Mouse (Mus musculus) hindbrain, embryonic 11.5 days (tissue): ENCODE data around the gene Cnpy3. TPM values are rescaled to one million over a fixed set of nuclear protein-coding genes. Genes with fewer than 3 reads are reported as not detected.
A peak's percentile ranks its signal among the peaks of the same experiment; 100 is the strongest.
"Not testable (repeated sequence)": the region's sequence is repeated elsewhere in the genome, so short reads cannot be mapped to it uniquely, and the experiment has no call there.

Source experiments
- ATAC-seq: fragments of 200-750 bp; cut with Nextera tagmentation; 2 replicates; pipeline ENCODE4 v1.8.0; 2017; ENCODE audit warnings: mild to moderate bottlenecking, moderate TSS enrichment, moderate library complexity; ENCODE audit not compliant: low FRiP score
- DNase-seq: peaks from one replicate; pipeline ENCODE4 v3.0.0-alpha.2; 2015; ENCODE audit warnings: low spot score
- H3K27ac ChIP-seq: fragments of 300-500 bp; sonication (generic); 2 replicates; pipeline ENCODE4 v1.5.1; 2014; ENCODE audit warnings: mild to moderate bottlenecking, low read depth, low read length
- H3K27me3 ChIP-seq: fragments of 300-500 bp; sonication (generic); 2 replicates; pipeline ENCODE4 v1.6.1; 2014; ENCODE audit warnings: mild to moderate bottlenecking, low read length, moderate library complexity, mixed read lengths; ENCODE audit not compliant: control insufficient read depth, insufficient read depth
- H3K36me3 ChIP-seq: fragments of 300-500 bp; sonication (generic); 2 replicates; pipeline ENCODE4 v1.6.1; 2014; ENCODE audit warnings: mild to moderate bottlenecking, low read length, moderate library complexity, mixed read lengths; ENCODE audit not compliant: control insufficient read depth, insufficient read depth
- H3K4me1 ChIP-seq: fragments of 300-500 bp; sonication (generic); replicated peaks from 2 replicates; pipeline ENCODE4 v1.6.1; 2014; ENCODE audit warnings: low read length, mixed read lengths; ENCODE audit not compliant: control insufficient read depth, insufficient read depth
- H3K4me2 ChIP-seq: fragments of 300-500 bp; sonication (generic); replicated peaks from 2 replicates; pipeline ENCODE4 v1.6.1; 2014; ENCODE audit warnings: mild to moderate bottlenecking, low read depth, low read length
- H3K4me3 ChIP-seq: fragments of 300-500 bp; sonication (generic); 2 replicates; pipeline ENCODE4 v1.5.1; 2014; ENCODE audit warnings: low read depth, low read length
- H3K9ac ChIP-seq: fragments of 300-500 bp; sonication (generic); 2 replicates; pipeline ENCODE4 v1.6.1; 2014; ENCODE audit warnings: low read depth, low read length
- H3K9me3 ChIP-seq: fragments of 300-500 bp; sonication (generic); 2 replicates; pipeline ENCODE4 v1.6.1; 2016; ENCODE audit warnings: low read length; ENCODE audit not compliant: control insufficient read depth
- WGBS: fragments of 180-500 bp; shearing (Covaris S2); extraction: QIAGEN DNeasy Blood & Tissue Kit; methylation state at CpG from one replicate; pipeline ENCODE4 v1.1.7; 2014; 5-methylcytosine and 5-hydroxymethylcytosine counted together
- polyA plus RNA-seq: library from polyadenylated mRNA; unstranded; fragments of >200 nt; fragmentation: Nextera tagmentation; extraction: Ambion mirVana; gene quantifications from 2 replicates; pipeline ENCODE4 v1.2.1, GENCODE M21; 2014

The Cnpy3 gene
- polyA plus RNA-seq, 1 experiment from 2014 or later, result 53.4 TPM

DNA sequence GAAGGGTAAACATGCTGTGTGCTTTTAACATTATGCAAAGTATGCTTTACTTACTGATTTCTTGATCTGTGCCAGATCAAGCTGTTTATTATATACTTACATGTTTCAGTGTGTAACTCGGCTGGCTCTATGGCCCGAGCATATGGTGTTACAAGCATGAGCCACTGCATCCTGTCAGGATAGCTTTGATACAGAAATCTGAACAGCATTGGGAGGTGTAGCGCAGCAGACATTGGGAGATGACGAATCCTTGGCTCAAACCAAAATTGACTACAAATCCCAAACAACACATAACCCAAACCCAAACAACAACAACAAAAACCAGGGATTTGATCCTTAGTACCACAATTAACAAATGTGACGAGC is 20.0 kb upstream of the Cnpy3 start:
- no peaks in the 10 kb centered on the region for H3K27me3 ChIP-seq
- H3K4me3 ChIP-seq, result peak overlapping the region; percentile 71
- H3K27ac ChIP-seq, result peak overlapping the region; percentile 20; the same call in 1 of the 2 replicates
- DNase-seq, result no peak
- H3K4me2 ChIP-seq, result peak overlapping the region; percentile 67
- peak; percentile 38; the same call in 1 of the 2 replicates for ATAC-seq
- H3K9ac ChIP-seq, result peak overlapping the region; percentile 73
- 0 out of 2 replicates have a peak, but pooled peaks cover 3% of the 10 kb centered on the region for H3K4me1 ChIP-seq
- WGBS, result 14% methylated on average over 5 of the region's 5 CpGs
- H3K36me3 ChIP-seq, result 0 out of 2 replicates have a peak, but pooled peaks cover 2% of the 10 kb centered on the region
- H3K9me3 ChIP-seq, result no peaks in the 10 kb centered on the region

DNA sequence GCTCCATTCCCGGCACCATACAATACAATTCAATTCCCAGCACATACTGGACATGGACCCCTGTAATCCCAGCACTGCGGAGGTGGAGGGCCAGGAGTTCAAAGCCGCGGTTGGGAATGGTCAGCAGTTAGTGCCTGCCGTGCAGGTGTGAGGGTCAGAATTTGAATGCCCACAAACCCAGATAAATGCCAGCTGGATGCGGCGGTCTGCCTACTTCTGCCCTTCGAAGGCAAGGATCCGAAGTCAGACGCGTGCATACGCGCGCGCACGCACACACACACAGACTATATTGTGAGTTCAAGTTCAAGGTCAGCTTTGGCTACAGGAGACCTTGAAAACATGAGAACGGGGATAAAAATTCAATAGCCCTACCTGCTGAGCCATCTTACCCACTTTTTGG is 19.6 kb upstream of the Cnpy3 start:
- H3K27ac ChIP-seq, result no peak overlapping the region
- no peaks in the 10 kb centered on the region for H3K9me3 ChIP-seq
- H3K36me3 ChIP-seq, result 0 out of 2 replicates have a peak, but pooled peaks cover 2% of the 10 kb centered on the region
- H3K9ac ChIP-seq, result peak overlapping the region; percentile 73
- no peaks in the 10 kb centered on the region for H3K27me3 ChIP-seq
- DNase-seq (no peak), ATAC-seq (no peak)
- 0 out of 2 replicates have a peak, but pooled peaks cover 3% of the 10 kb centered on the region for H3K4me1 ChIP-seq
- H3K4me3 ChIP-seq, result peak overlapping the region; percentile 71
- WGBS, result 66% methylated on average over 17 of the region's 17 CpGs
- H3K4me2 ChIP-seq, result peak overlapping the region; percentile 67

DNA sequence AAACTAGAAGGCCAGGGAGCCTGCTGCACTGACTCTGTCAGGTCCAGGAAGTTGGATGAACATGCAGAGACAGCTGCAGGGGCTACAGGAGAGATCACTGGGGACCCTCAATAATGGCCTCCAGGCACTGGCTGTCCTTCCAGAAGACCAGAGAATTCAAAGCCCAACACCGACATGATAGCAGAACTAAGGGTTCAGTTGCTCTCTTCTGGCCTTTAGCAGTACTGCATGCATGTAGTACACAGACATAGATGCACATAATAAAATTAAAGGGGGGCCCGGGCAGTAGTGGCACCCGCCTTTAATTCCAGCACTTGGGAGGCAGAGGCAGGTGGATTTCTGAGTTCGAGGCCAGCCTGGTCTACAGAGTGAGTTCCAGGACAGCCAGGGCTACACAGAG is 19.0 kb upstream of the Cnpy3 start:
- Histone ChIP-seq H3K4me2 (no peak overlapping the region), H3K9me3 (no peaks in the 10 kb centered on the region), H3K27ac (no peak overlapping the region), H3K4me1 (0 out of 2 replicates have a peak, but pooled peaks cover 3% of the 10 kb centered on the region), H3K27me3 (no peaks in the 10 kb centered on the region), H3K9ac (no peak overlapping the region), H3K4me3 (no peak overlapping the region), H3K36me3 (0 out of 2 replicates have a peak, but pooled peaks cover 2% of the 10 kb centered on the region)
- no peak for DNase-seq
- ATAC-seq, result no peak
- 88% methylated on average over 4 of the region's 4 CpGs for WGBS

DNA sequence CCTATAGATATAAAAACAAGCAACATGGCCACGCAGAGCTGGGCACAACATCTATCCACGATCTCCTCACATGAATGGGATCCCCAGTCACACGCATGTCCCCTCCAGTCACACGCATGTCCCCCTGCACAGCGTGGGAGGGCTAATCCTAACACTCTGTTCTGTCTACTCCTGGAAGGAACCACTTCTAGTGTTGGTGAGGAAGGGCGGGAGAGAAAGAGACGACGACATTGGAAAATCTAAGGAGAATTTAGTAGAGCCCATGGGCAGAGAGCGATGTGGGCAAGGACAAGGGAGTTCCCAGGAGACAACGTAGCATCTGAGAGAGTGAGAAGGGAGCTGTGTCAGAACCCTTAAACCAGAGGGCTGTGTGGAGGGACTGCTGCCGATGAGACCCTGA is 18.5 kb upstream of the Cnpy3 start:
- H3K9me3 ChIP-seq, result no peaks in the 10 kb centered on the region
- H3K4me2 ChIP-seq, result no peak overlapping the region
- no peaks in the 10 kb centered on the region for H3K27me3 ChIP-seq
- H3K4me1 ChIP-seq, result 0 out of 2 replicates have a peak, but pooled peaks cover 3% of the 10 kb centered on the region
- DNase-seq, result no peak
- 89% methylated on average over 11 of the region's 11 CpGs for WGBS
- H3K4me3 ChIP-seq, result no peak overlapping the region
- no peak overlapping the region for H3K27ac ChIP-seq
- H3K36me3 ChIP-seq, result 0 out of 2 replicates have a peak, but pooled peaks cover 2% of the 10 kb centered on the region
- ATAC-seq, result no peak
- no peak overlapping the region for H3K9ac ChIP-seq

DNA sequence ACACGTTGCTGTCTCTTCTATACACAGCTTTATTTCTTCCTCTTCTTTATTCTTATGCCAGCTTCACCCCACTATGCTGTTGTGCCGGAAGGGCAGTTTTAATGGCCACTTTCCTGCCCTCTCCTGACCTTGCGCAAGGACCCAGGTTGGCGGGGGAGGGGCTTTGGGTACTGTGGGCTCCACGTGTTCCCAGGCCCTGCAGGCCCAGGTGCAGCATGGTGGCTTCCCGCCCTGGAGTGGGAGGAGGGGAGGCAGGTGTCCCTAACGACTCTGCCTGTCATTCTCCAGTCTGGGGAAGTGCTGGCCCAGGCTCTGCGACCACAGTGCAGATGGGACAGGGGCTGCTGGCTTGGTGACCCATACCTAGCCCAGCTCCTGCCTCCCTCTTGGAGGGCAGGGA is 15.9 kb upstream of the Cnpy3 start:
- Histone ChIP-seq H3K36me3 (no peaks in the 10 kb centered on the region), H3K9ac (no peak overlapping the region), H3K4me3 (no peak overlapping the region), H3K4me1 (no peaks in the 10 kb centered on the region), H3K4me2 (no peak overlapping the region), H3K9me3 (no peaks in the 10 kb centered on the region), H3K27me3 (no peaks in the 10 kb centered on the region), H3K27ac (no peak overlapping the region)
- ATAC-seq (no peak), DNase-seq (no peak)
- 57% methylated on average over 8 of the region's 8 CpGs for WGBS

DNA sequence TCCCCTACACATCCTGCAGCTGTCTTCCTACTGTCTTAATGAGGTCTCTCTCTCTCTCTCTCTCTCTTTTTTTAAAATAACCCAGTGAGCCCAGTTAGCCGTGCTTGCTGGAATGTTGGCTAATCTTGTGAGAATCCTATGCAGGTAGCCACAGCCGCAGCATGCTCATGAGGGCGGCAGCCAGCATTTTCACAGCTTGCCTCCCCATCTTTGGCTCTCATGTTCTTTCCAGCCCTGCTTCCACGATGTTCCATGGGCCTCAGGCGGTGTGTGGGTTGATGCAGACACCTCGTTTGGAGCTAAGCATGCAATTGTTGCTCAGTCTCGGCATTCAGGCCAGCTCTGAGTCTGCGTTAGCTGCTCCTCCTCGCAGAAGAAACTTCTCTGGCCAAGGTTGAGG is 12.9 kb upstream of the Cnpy3 start:
- not testable (repeated sequence) for H3K36me3 ChIP-seq, H3K9me3 ChIP-seq, ATAC-seq, H3K4me3 ChIP-seq, H3K4me2 ChIP-seq, H3K4me1 ChIP-seq, H3K27me3 ChIP-seq, H3K27ac ChIP-seq, H3K9ac ChIP-seq, DNase-seq
- WGBS, result 75% methylated on average over 8 of the region's 9 CpGs

DNA sequence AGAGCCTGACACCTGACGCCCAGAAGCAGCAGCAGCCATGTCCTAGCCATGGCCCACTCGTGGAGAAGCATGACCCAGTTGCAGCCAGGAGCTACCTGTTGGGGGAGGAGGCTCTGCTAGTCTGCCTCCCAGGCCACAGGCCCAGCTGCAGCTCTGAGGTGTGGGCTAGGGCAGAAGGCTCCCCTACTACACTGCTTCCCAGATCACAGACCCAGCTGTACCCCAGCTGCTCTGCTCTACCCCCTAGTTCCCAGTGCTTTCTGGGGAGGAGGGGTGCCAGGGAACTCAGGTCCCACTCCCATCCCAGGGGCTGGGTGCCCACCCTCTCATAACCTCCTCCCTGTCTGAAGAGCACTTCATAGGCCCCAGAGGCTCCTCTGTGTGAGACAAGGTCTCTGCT is 11.5 kb upstream of the Cnpy3 start, which contains the start of gene Ptcra:
Ptcra (minus strand) TSS at position 169 of the 400 bp plus-strand sequence.
- DNase-seq (no peak), ATAC-seq (no peak)
- no peak within 1 kb of the TSS for H3K9ac ChIP-seq
- no peak within 1 kb of the TSS for H3K4me2 ChIP-seq
- no peaks in the 10 kb centered on the region for H3K9me3 ChIP-seq
- no peaks in the 10 kb centered on the region for H3K27me3 ChIP-seq
- WGBS, result 61% methylated on average over 2 of the region's 2 CpGs
- no peaks in the 10 kb centered on the region for H3K36me3 ChIP-seq
- no peaks in the 10 kb centered on the region for H3K4me1 ChIP-seq
- H3K4me3 ChIP-seq, result no peak within 1 kb of the TSS
- H3K27ac ChIP-seq, result no peak within 1 kb of the TSS

DNA sequence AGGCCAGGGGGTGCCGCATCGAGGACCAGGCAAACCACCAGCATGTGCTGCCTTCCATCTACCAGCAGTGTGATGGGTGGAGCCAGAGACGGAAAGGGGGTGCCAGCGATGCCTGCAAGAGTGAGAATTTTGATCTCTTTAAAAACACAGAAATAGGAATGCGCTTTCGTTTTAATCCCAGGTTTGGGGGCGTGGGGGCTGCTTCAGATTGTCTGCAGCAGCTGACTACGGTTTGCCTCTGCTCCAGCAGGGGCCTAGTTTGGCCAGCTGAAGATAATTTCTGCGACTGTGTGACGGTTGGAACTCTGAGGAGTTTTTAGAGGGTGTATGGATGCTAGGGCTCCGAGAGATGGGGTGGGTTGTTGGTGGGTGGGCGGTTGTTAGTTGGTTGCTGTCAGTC is 6.7 kb upstream of the Cnpy3 start:
- no peak overlapping the region for H3K27ac ChIP-seq
- 83% methylated on average over 12 of the region's 12 CpGs for WGBS

DNA sequence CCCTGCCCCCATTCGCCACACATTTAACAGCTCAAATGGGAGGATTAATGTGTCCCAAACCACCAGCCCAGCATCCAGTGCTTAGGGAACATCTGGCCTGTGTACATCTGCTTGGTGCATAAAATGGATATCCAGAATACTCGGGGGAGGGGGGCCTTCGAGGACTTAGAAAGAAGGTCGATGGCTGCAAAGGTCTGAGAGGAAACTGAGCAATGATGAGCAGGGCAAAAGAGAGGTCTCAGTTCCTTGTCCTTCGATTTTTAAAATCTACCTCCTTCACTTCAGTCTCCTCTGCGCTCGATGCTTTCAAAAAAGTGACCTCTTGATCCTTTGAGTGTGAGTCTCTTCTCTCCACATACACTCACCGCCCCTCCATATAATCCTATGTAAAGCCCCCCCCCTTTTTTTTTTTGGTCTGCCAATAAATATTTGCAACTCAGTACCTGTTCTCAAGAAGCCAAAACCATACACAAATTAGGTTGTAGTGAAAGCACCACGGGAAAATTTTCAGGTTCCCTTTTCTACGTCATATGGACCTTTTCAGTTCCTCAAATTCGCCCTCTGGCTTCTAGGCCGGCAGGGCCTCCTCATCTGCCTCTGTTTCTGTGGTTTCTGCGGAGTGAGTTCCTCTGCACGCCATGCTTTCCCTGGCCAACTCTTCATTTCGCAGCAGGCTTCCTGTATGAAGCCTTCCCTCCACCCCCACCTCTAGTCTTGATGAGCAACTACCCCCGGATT is 789 bp downstream of the Cnpy3 start:
- Histone ChIP-seq H3K27ac (peak overlapping the region; percentile 80; the same call in 1 of the 2 replicates), H3K4me1 (peaks cover 4% of the 10 kb centered on the region; the same call in 1 of the 2 replicates), H3K4me2 (peak overlapping the region; percentile 84), H3K4me3 (peak overlapping the region; percentile 69), H3K36me3 (no peaks in the 10 kb centered on the region), H3K9ac (peak overlapping the region; percentile 70), H3K9me3 (no peaks in the 10 kb centered on the region), H3K27me3 (no peaks in the 10 kb centered on the region; the same call in 1 of the 2 replicates)
- WGBS, result 28% methylated on average over 16 of the region's 16 CpGs
- ATAC-seq (no peak), DNase-seq (no peak)

More for the DNA sequence above, 6.7 kb upstream of the Cnpy3 start:
- no peak overlapping the region for H3K9ac ChIP-seq
- H3K27me3 ChIP-seq, result no peaks in the 10 kb centered on the region
- H3K9me3 ChIP-seq, result no peaks in the 10 kb centered on the region
- ATAC-seq (no peak), DNase-seq (no peak)
- no peaks in the 10 kb centered on the region for H3K4me1 ChIP-seq
- no peak overlapping the region for H3K4me3 ChIP-seq
- H3K36me3 ChIP-seq, result no peaks in the 10 kb centered on the region
- H3K4me2 ChIP-seq, result no peak overlapping the region
